Mouse (Mus musculus) E14TG2a.4 (cell line): Measurements from ENCODE around the gene Mthfr.

Source experiments
- CTCF ChIP-seq: conservative IDR thresholded peaks from 2 replicates; pipeline ENCODE4 v1.5.1; 2014; ENCODE audit warnings: low read length
- NANOG ChIP-seq: IDR thresholded peaks from 2 replicates; pipeline ENCODE4 v1.6.1; 2014; ENCODE audit warnings: borderline replicate concordance, low read length, mixed read lengths
- POU5F1 ChIP-seq: IDR thresholded peaks from 2 replicates; pipeline ENCODE4 v1.6.1; 2014; ENCODE audit warnings: low read length, borderline replicate concordance

GRCm38 (mm10) chr4:148011332-148011731, 27.5 kb upstream of the Mthfr start:
- no peak for TF ChIP-seq CTCF
- TF ChIP-seq POU5F1, result no peak
- TF ChIP-seq NANOG, result no peak
